8 mouse cellular contexts compared by ENCODE assay signal in genomic region chr6:103746103-103746502, GRCm38 (mm10).
DNase-seq lines count a peak whose midpoint lies in the region; ATAC-seq and TF ChIP-seq lines count a peak whose summit lies in the region.

No protein-coding gene starts in this region.

- 28% methylated on average over 4 of the region's 4 CpGs for WGBS in cerebellum, adult 2 months
- WGBS in limb, embryonic 11.5 days = 29% methylated on average over 4 of the region's 4 CpGs
- WGBS in limb, embryonic 10.5 days = 33% methylated on average over 4 of the region's 4 CpGs

- H3K4me1 ChIP-seq in cerebellum, adult 2 months (ENCODE audit: control insufficient read depth, insufficient read depth, low read length) = no peaks in the 10 kb centered on the region
- H3K4me1 ChIP-seq in limb, embryonic 11.5 days (ENCODE audit: control insufficient read depth, insufficient read depth, low read length) = no peaks in the 10 kb centered on the region
- no peaks in the 10 kb centered on the region for H3K4me1 ChIP-seq in limb, embryonic 10.5 days

- H3K4me2 ChIP-seq in limb, embryonic 11.5 days (ENCODE audit: low read depth, severe bottlenecking) = no peak overlapping the region

- ATAC-seq in limb, embryonic 11.5 days (ENCODE audit: insufficient number of reproducible peaks, low FRiP score, low TSS enrichment, low read depth) = no peak

- H3K27me3 ChIP-seq in cerebellum, adult 2 months (ENCODE audit: control insufficient read depth, insufficient read depth, low read length) = no peaks in the 10 kb centered on the region
- H3K27me3 ChIP-seq in limb, embryonic 11.5 days (ENCODE audit: control insufficient read depth, insufficient read depth, low read length) = no peaks in the 10 kb centered on the region
- H3K27me3 ChIP-seq in limb, embryonic 10.5 days (ENCODE audit: low read depth, poor library complexity, severe bottlenecking) = no peaks in the 10 kb centered on the region

- DNase-seq in cerebellum, adult 9-10 months = peak; percentile 7
- no peak for DNase-seq in cerebellum, adult 2 months
- DNase-seq in limb, embryonic 11.5 days (ENCODE audit: low spot score) = peak; percentile 51
- DNase-seq in limb, embryonic 10.5 days (ENCODE audit: low spot score) = no peak
- DNase-seq in R1 (ENCODE audit: low read depth, low spot score) = peak; percentile 66
- DNase-seq in kidney, postnatal 10 days = peak; percentile 48
- DNase-seq in right cerebral cortex, postnatal 14 days = peak; percentile 80
- no peak for DNase-seq in ovary, postnatal 10 days (ENCODE audit: low spot score)

- H3K9ac ChIP-seq in limb, embryonic 11.5 days (ENCODE audit: low read length) = no peak overlapping the region

- no peak overlapping the region for H3K4me3 ChIP-seq in cerebellum, adult 2 months (replicated peaks; ENCODE audit: insufficient read depth, low read depth, low read length)
- H3K4me3 ChIP-seq in limb, embryonic 11.5 days (ENCODE audit: low read depth, low read length) = no peak overlapping the region
- no peak overlapping the region for H3K4me3 ChIP-seq in limb, embryonic 10.5 days

- TF ChIP-seq POLR2A in cerebellum, adult 2 months (IDR thresholded peaks at IDR 0.05; ENCODE audit: borderline replicate concordance, insufficient read depth, low read length) = no peak

- H3K36me3 ChIP-seq in limb, embryonic 11.5 days (ENCODE audit: control insufficient read depth, insufficient read depth, low read length) = no peaks in the 10 kb centered on the region
- no peaks in the 10 kb centered on the region for H3K36me3 ChIP-seq in limb, embryonic 10.5 days

- H3K27ac ChIP-seq in cerebellum, adult 2 months (ENCODE audit: insufficient read depth, low read length) = no peak overlapping the region
- H3K27ac ChIP-seq in limb, embryonic 11.5 days (replicated peaks; ENCODE audit: low read depth, low read length) = no peak overlapping the region
- H3K27ac ChIP-seq in limb, embryonic 10.5 days = no peak overlapping the region

- H3K9me3 ChIP-seq in limb, embryonic 11.5 days (ENCODE audit: control insufficient read depth, low read length) = no peaks in the 10 kb centered on the region
- no peaks in the 10 kb centered on the region for H3K9me3 ChIP-seq in limb, embryonic 10.5 days (replicated peaks)

- no peak for TF ChIP-seq CTCF in cerebellum, adult 2 months (IDR thresholded peaks at IDR 0.05; ENCODE audit: borderline replicate concordance, insufficient read depth, low read depth, low read length)

Comparison
In these comparisons a context has a peak if more than half of its experiments do, and no peak if none do; other contexts are left out.
1. DNase-seq: peak in cerebellum, adult 9-10 months (single experiment), limb, embryonic 11.5 days (single experiment), R1 (single experiment), kidney, postnatal 10 days (single experiment) and right cerebral cortex, postnatal 14 days (single experiment); none in cerebellum, adult 2 months (0 of 2), limb, embryonic 10.5 days (single experiment) and ovary, postnatal 10 days (single experiment).